Mouse (Mus musculus): ENCODE data around the gene Txk. TPM values are rescaled to one million over a fixed set of nuclear protein-coding genes. Genes with fewer than 3 reads are reported as not detected.

Gene Txk
- polyA plus RNA-seq (2014; fragmentation: Nextera tagmentation; extraction: Ambion mirVana), result not detected in 2 replicates

DNA sequence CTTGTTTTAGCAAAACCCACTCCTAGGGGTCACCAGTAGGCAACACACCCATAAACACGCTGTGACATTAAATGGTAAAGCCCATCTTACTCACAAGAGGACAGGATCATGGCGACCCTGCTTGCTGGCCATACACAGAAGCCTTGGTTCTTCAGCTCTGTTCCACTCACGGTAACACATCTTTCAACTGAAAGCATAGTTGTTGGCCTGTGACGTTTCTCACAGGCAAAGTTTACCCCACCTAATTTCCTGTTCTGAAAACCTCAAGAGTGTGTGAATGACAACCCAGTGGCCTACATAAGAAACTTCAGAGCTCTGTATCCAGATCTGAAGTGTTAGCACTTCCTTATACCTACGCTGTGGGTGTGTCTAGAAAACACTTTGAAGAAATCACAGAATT lies at the start of gene Txk:
TSS of gene Txk (minus strand) at position 193 of the 400 bp plus-strand sequence.
- Histone ChIP-seq H3K36me3 (ENCODE audit: control insufficient read depth, insufficient read depth, low read length) (no peaks in the 10 kb centered on the region), H3K27me3 (ENCODE audit: control insufficient read depth, insufficient read depth, low read length) (no peaks in the 10 kb centered on the region), H3K4me1 (replicated peaks; ENCODE audit: control insufficient read depth, insufficient read depth, low read length) (no peaks in the 10 kb centered on the region), H3K9me3 (ENCODE audit: control insufficient read depth, low read length) (no peaks in the 10 kb centered on the region), H3K27ac (ENCODE audit: low read depth, low read length) (no peak within 1 kb of the TSS), H3K4me3 (ENCODE audit: low read depth, low read length) (no peak within 1 kb of the TSS), H3K9ac (ENCODE audit: low read length) (no peak within 1 kb of the TSS), H3K4me2 (ENCODE audit: low read depth, low read length, severe bottlenecking) (no peak within 1 kb of the TSS)
- ATAC-seq (replicated peaks; ENCODE audit: low FRiP score) (no peak), DNase-seq (ENCODE audit: low spot score) (no peak)
- 87% methylated on average over 5 of the region's 5 CpGs for WGBS

DNA sequence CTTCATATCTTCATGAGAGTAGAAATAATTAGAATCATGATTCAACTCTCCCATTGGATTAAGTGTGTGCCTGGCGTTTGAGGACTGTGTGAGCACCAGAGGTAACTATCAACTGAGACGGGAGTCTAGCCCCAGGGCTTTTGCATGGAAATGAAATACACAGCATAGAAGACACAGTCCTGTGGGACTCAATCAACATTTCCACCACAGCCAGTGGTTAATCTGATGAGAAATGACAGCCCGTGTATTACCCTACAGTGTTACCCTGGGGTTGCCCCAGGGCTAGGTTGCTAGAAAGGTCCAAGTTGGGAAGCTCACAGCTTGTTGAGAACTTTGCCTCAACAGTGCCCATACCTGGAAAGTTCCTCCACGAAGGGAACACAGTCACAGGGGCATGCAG lies 46.0 kb upstream of the Txk start:
- Histone ChIP-seq H3K27ac (ENCODE audit: low read depth, low read length) (no peak overlapping the region), H3K4me3 (ENCODE audit: low read depth, low read length) (no peak overlapping the region), H3K36me3 (ENCODE audit: control insufficient read depth, insufficient read depth, low read length) (no peaks in the 10 kb centered on the region), H3K4me1 (replicated peaks; ENCODE audit: control insufficient read depth, insufficient read depth, low read length) (no peaks in the 10 kb centered on the region), H3K9me3 (ENCODE audit: control insufficient read depth, low read length) (no peaks in the 10 kb centered on the region), H3K27me3 (ENCODE audit: control insufficient read depth, insufficient read depth, low read length) (no peaks in the 10 kb centered on the region), H3K9ac (ENCODE audit: low read length) (no peak overlapping the region), H3K4me2 (ENCODE audit: low read depth, low read length, severe bottlenecking) (no peak overlapping the region)
- 79% methylated on average over 4 of the region's 4 CpGs for WGBS
- DNase-seq (ENCODE audit: low spot score) (no peak), ATAC-seq (replicated peaks; ENCODE audit: low FRiP score) (no peak)

DNA sequence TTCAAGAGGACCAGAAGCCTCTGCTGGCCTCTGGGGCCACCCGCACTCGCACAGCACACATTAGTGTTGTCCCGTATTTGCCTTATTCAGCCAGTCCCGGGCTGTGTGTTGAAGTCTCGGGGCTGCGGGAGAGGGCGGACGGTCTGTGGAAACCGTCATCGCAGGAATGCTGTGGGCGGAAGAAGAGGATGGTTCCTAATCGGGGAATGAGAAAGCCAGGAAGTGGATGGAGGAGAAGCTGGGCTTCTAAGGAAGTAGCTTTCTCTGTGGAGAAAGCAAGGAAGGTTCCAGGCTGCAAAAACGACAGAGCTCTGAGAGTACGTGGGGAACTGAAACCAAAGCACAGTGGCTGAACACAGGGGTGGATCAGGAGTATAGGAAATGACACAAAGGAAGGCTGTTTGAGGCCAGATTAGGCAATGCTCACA lies 43.6 kb upstream of the Txk start:
- Histone ChIP-seq H3K27me3 (ENCODE audit: control insufficient read depth, insufficient read depth, low read length) (no peaks in the 10 kb centered on the region), H3K4me3 (ENCODE audit: low read depth, low read length) (no peak overlapping the region), H3K27ac (ENCODE audit: low read depth, low read length) (no peak overlapping the region), H3K4me2 (ENCODE audit: low read depth, low read length, severe bottlenecking) (no peak overlapping the region), H3K36me3 (ENCODE audit: control insufficient read depth, insufficient read depth, low read length) (no peaks in the 10 kb centered on the region), H3K9ac (ENCODE audit: low read length) (no peak overlapping the region), H3K4me1 (replicated peaks; ENCODE audit: control insufficient read depth, insufficient read depth, low read length) (no peaks in the 10 kb centered on the region; the same call in 1 of the 2 replicates), H3K9me3 (ENCODE audit: control insufficient read depth, low read length) (no peaks in the 10 kb centered on the region)
- no peak for ATAC-seq (replicated peaks; ENCODE audit: low FRiP score)
- no peak for DNase-seq (ENCODE audit: low spot score)
- 72% methylated on average over 14 of the region's 14 CpGs for WGBS

DNA sequence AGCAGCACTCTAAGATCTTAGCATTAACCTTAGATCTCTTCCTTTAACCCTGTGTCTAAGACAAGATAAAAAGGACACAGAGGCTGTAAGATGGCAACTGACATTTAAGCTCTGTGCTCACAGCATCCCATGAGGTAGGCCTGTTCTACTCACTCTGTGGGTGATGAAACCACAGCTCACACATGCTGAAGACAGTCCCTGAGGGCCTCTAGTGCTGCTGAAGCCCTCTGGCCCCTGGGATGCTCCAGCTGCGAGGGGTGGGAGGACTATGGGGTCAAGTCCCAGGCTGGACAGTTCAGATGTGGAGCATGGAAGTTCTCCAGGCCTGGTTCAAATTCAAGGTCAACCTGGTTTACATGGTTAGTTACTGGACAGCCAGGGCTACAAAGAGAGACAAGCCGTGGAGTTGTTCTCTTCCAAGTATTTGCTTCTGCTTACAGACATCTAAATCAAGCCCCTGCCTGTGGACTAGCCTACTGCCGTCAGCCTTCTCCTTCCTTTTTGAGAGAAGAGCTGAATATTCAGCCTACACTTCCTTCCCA lies 40.8 kb upstream of the Txk start:
- no peak overlapping the region for H3K4me3 ChIP-seq (ENCODE audit: low read depth, low read length)
- no peaks in the 10 kb centered on the region; the same call in 1 of the 2 replicates for H3K4me1 ChIP-seq (replicated peaks; ENCODE audit: control insufficient read depth, insufficient read depth, low read length)
- ATAC-seq (replicated peaks; ENCODE audit: low FRiP score) (no peak), DNase-seq (ENCODE audit: low spot score) (no peak)
- H3K9me3 ChIP-seq (ENCODE audit: control insufficient read depth, low read length), result no peaks in the 10 kb centered on the region
- H3K27me3 ChIP-seq (ENCODE audit: control insufficient read depth, insufficient read depth, low read length), result no peaks in the 10 kb centered on the region
- 78% methylated on average over 3 of the region's 3 CpGs for WGBS
- H3K4me2 ChIP-seq (ENCODE audit: low read depth, low read length, severe bottlenecking), result no peak overlapping the region
- H3K9ac ChIP-seq (ENCODE audit: low read length), result no peak overlapping the region
- H3K36me3 ChIP-seq (ENCODE audit: control insufficient read depth, insufficient read depth, low read length), result no peaks in the 10 kb centered on the region
- H3K27ac ChIP-seq (ENCODE audit: low read depth, low read length), result no peak overlapping the region

GRCm38 (mm10) chr5:72791789-72792188 lies 39.2 kb upstream of the Txk start:
- Histone ChIP-seq H3K36me3 (ENCODE audit: control insufficient read depth, insufficient read depth, low read length) (no peaks in the 10 kb centered on the region), H3K27me3 (ENCODE audit: control insufficient read depth, insufficient read depth, low read length) (no peaks in the 10 kb centered on the region), H3K4me1 (replicated peaks; ENCODE audit: control insufficient read depth, insufficient read depth, low read length) (no peaks in the 10 kb centered on the region; the same call in 1 of the 2 replicates), H3K9ac (ENCODE audit: low read length) (no peak overlapping the region), H3K9me3 (ENCODE audit: control insufficient read depth, low read length) (no peaks in the 10 kb centered on the region), H3K27ac (ENCODE audit: low read depth, low read length) (no peak overlapping the region), H3K4me3 (ENCODE audit: low read depth, low read length) (no peak overlapping the region), H3K4me2 (ENCODE audit: low read depth, low read length, severe bottlenecking) (no peak overlapping the region)
- DNase-seq (ENCODE audit: low spot score) (no peak), ATAC-seq (replicated peaks; ENCODE audit: low FRiP score) (no peak)
- 21% methylated on average over 6 of the region's 6 CpGs for WGBS

DNA sequence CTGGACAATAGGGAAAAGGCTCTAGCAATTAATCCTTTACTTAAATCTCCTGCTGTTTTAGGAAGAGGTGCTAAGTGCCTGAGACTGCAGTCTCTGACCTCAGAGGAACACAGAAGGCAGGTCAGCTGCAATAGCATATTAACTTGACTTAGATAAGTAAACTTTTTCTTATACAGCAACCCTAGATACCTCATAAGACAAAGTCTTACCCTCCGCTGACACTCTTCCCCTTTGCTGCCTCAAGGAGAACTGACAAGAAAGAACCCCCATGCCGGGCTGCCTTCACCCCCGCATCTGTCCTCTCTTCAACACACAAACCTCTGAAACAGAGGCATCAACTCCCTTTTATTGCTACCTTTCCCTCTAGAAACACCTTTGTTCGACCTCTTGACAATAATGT lies 38.8 kb upstream of the Txk start:
- Histone ChIP-seq H3K27me3 (ENCODE audit: control insufficient read depth, insufficient read depth, low read length) (no peaks in the 10 kb centered on the region), H3K4me1 (replicated peaks; ENCODE audit: control insufficient read depth, insufficient read depth, low read length) (no peaks in the 10 kb centered on the region; the same call in 1 of the 2 replicates), H3K9me3 (ENCODE audit: control insufficient read depth, low read length) (no peaks in the 10 kb centered on the region), H3K4me2 (ENCODE audit: low read depth, low read length, severe bottlenecking) (no peak overlapping the region), H3K36me3 (ENCODE audit: control insufficient read depth, insufficient read depth, low read length) (no peaks in the 10 kb centered on the region), H3K4me3 (ENCODE audit: low read depth, low read length) (no peak overlapping the region), H3K9ac (ENCODE audit: low read length) (no peak overlapping the region), H3K27ac (ENCODE audit: low read depth, low read length) (no peak overlapping the region)
- no peak for DNase-seq (ENCODE audit: low spot score)
- 58% methylated on average over 4 of the region's 4 CpGs for WGBS
- ATAC-seq (replicated peaks; ENCODE audit: low FRiP score), result no peak

GRCm38 (mm10) chr5:72785451-72785850 lies 32.9 kb upstream of the Txk start:
- ATAC-seq (replicated peaks; ENCODE audit: low FRiP score) (no peak; the same call in 1 of the 2 replicates), DNase-seq (ENCODE audit: low spot score) (no peak)
- Histone ChIP-seq H3K36me3 (ENCODE audit: control insufficient read depth, insufficient read depth, low read length) (no peaks in the 10 kb centered on the region), H3K9me3 (ENCODE audit: control insufficient read depth, low read length) (no peaks in the 10 kb centered on the region), H3K4me2 (ENCODE audit: low read depth, low read length, severe bottlenecking) (no peak overlapping the region), H3K4me3 (ENCODE audit: low read depth, low read length) (no peak overlapping the region), H3K9ac (ENCODE audit: low read length) (no peak overlapping the region), H3K27me3 (ENCODE audit: control insufficient read depth, insufficient read depth, low read length) (no peaks in the 10 kb centered on the region), H3K27ac (ENCODE audit: low read depth, low read length) (no peak overlapping the region), H3K4me1 (replicated peaks; ENCODE audit: control insufficient read depth, insufficient read depth, low read length) (no peaks in the 10 kb centered on the region)
- WGBS, result 80% methylated on average over 4 of the region's 4 CpGs

- 78% methylated on average over 3 of the region's 3 CpGs for WGBS
- Histone ChIP-seq H3K27me3 (ENCODE audit: control insufficient read depth, insufficient read depth, low read length) (no peaks in the 10 kb centered on the region), H3K4me2 (ENCODE audit: low read depth, low read length, severe bottlenecking) (no peak overlapping the region), H3K4me3 (ENCODE audit: low read depth, low read length) (no peak overlapping the region), H3K9me3 (ENCODE audit: control insufficient read depth, low read length) (no peaks in the 10 kb centered on the region), H3K4me1 (replicated peaks; ENCODE audit: control insufficient read depth, insufficient read depth, low read length) (no peaks in the 10 kb centered on the region), H3K9ac (ENCODE audit: low read length) (no peak overlapping the region), H3K36me3 (ENCODE audit: control insufficient read depth, insufficient read depth, low read length) (no peaks in the 10 kb centered on the region), H3K27ac (ENCODE audit: low read depth, low read length) (no peak overlapping the region)
- DNase-seq (ENCODE audit: low spot score), result no peak
- no peak for ATAC-seq (replicated peaks; ENCODE audit: low FRiP score)
These were observed 32.1 kb upstream of the Txk start for GRCm38 (mm10) chr5:72784719-72785118.

GRCm38 (mm10) chr5:72783957-72784356 lies 31.4 kb upstream of the Txk start:
- DNase-seq (ENCODE audit: low spot score) (no peak), ATAC-seq (replicated peaks; ENCODE audit: low FRiP score) (no peak)

More at GRCm38 (mm10) chr5:72783957-72784356, 31.4 kb upstream of the Txk start:
- Histone ChIP-seq H3K9ac (ENCODE audit: low read length) (no peak overlapping the region), H3K4me1 (replicated peaks; ENCODE audit: control insufficient read depth, insufficient read depth, low read length) (no peaks in the 10 kb centered on the region), H3K36me3 (ENCODE audit: control insufficient read depth, insufficient read depth, low read length) (no peaks in the 10 kb centered on the region), H3K27ac (ENCODE audit: low read depth, low read length) (no peak overlapping the region), H3K9me3 (ENCODE audit: control insufficient read depth, low read length) (no peaks in the 10 kb centered on the region), H3K4me3 (ENCODE audit: low read depth, low read length) (no peak overlapping the region), H3K4me2 (ENCODE audit: low read depth, low read length, severe bottlenecking) (no peak overlapping the region), H3K27me3 (ENCODE audit: control insufficient read depth, insufficient read depth, low read length) (no peaks in the 10 kb centered on the region)
- WGBS, result 93% methylated on average over 8 of the region's 8 CpGs
